Mouse (Mus musculus) intestine, postnatal 0 days (tissue): ENCODE measurements around the gene Igflr1. TPM values are rescaled to one million over a fixed set of nuclear protein-coding genes. Genes with fewer than 3 reads are reported as not detected.

Experiments used
- ATAC-seq: fragments of 200-750 bp; cut with Nextera tagmentation; 2 replicates; pipeline ENCODE4 v1.8.0; 2017; ENCODE audit warnings: mild to moderate bottlenecking, moderate TSS enrichment, moderate library complexity
- H3K27ac ChIP-seq: fragments of 300-500 bp; sonication (generic); 2 replicates; pipeline ENCODE4 v1.5.1; 2014; ENCODE audit warnings: mild to moderate bottlenecking, low read depth, low read length, moderate library complexity
- H3K27me3 ChIP-seq: fragments of 300-500 bp; sonication (generic); replicated peaks from 2 replicates; pipeline ENCODE4 v1.6.1; 2014; ENCODE audit warnings: low read length, mixed read lengths; ENCODE audit not compliant: control insufficient read depth, insufficient read depth
- H3K36me3 ChIP-seq: fragments of 300-500 bp; sonication (generic); 2 replicates; pipeline ENCODE4 v1.6.1; 2014; ENCODE audit warnings: mild to moderate bottlenecking, moderate library complexity; ENCODE audit not compliant: control insufficient read depth, insufficient read depth
- H3K4me1 ChIP-seq: fragments of 300-500 bp; sonication (generic); replicated peaks from 2 replicates; pipeline ENCODE4 v1.6.1; 2014; ENCODE audit warnings: antibody characterized with exemption, low read length, mixed read lengths; ENCODE audit not compliant: control insufficient read depth, insufficient read depth
- H3K4me2 ChIP-seq: fragments of 300-500 bp; sonication (generic); replicated peaks from 2 replicates; pipeline ENCODE4 v1.6.1; 2014; ENCODE audit warnings: low read depth, mild to moderate bottlenecking, moderate library complexity
- H3K4me3 ChIP-seq: fragments of 300-500 bp; sonication (generic); 2 replicates; pipeline ENCODE4 v1.5.1; 2014; ENCODE audit warnings: low read depth, low read length
- H3K9ac ChIP-seq: fragments of 300-500 bp; sonication (generic); 2 replicates; pipeline ENCODE4 v1.6.1; 2014; ENCODE audit warnings: mild to moderate bottlenecking, low read depth, low read length
- H3K9me3 ChIP-seq: fragments of 300-500 bp; sonication (generic); 2 replicates; pipeline ENCODE4 v1.6.1; 2016; ENCODE audit warnings: mixed run types; ENCODE audit not compliant: control insufficient read depth
- CTCF ChIP-seq: sonication (generic); IDR thresholded peaks from 2 replicates; pipeline ENCODE4 v1.5.1; 2016; ENCODE audit warnings: low read depth, mild to moderate bottlenecking, control low read depth, antibody characterized with exemption, moderate library complexity
- WGBS: fragments of 180-500 bp; shearing (Covaris S2); extraction: QIAGEN DNeasy Blood & Tissue Kit; methylation state at CpG from one replicate; pipeline ENCODE4 v1.1.7; 2014; 5-methylcytosine and 5-hydroxymethylcytosine counted together
- polyA plus RNA-seq: library from polyadenylated mRNA; unstranded; fragments of >200 nt; fragmentation: Nextera tagmentation; extraction: Ambion mirVana; gene quantifications from 2 replicates; pipeline ENCODE4 v1.2.1, GENCODE M21; 2015

Igflr1 gene
- polyA plus RNA-seq, 1 experiment from 2014 or later = 0.73 TPM

DNA sequence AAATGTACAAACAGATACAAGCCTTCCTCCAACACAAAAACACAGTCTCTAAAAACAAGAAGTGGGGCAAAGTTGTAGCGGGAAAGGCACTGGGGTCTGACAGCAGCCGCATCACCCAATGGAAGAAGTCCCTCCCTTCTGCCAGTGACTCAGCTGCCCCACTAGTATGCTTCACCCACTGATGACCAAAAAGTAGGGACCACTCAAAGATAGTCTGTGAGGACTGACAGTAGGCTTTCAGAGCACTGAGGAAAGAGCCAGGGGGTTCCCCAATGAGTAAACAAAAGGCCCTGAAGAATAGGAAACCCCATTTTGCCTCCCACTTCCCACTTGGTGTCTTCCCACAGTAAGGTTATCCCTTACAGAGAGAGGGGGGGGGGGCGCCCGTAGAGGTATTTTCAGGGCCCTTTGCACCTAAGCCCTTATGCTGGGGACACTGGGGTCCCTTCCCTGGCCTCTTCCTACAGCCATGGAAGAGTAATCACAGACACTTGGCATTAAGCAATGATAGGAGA, 29.3 kb downstream of the Igflr1 start:
- Histone ChIP-seq H3K27me3 (no peaks in the 10 kb centered on the region), H3K9me3 (no peaks in the 10 kb centered on the region), H3K36me3 (no peaks in the 10 kb centered on the region), H3K27ac (no peak overlapping the region), H3K4me2 (no peak overlapping the region), H3K4me3 (no peak overlapping the region), H3K4me1 (no peaks in the 10 kb centered on the region), H3K9ac (no peak overlapping the region)
- 72% methylated on average over 4 of the region's 4 CpGs for WGBS
- no peak for ATAC-seq
- TF ChIP-seq CTCF = no peak

DNA sequence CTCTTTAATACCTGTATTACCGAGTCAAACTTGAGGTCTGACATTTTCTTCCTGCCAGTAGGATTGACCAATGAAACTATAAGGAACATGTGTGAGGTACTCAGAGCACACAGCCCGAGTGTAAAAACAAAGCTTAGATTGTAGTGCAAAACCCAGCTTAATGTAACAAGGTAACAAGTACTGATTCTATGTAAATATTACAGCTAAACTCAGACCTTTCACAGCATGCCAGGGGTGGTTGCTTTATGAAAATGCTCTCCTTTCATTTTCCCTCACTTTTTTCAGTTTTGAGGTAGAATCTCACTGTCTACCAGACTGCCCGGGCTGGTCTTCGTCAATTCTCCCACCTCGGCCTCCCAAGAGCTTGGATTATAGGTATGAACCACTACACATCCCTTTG, 30.9 kb downstream of the Igflr1 start:
- no peak overlapping the region for H3K4me3 ChIP-seq
- no peak overlapping the region for H3K4me2 ChIP-seq
- H3K27me3 ChIP-seq = no peaks in the 10 kb centered on the region
- no peak for ATAC-seq
- H3K9ac ChIP-seq = no peak overlapping the region
- no peaks in the 10 kb centered on the region for H3K9me3 ChIP-seq
- no peak for TF ChIP-seq CTCF
- 77% methylated on average over 5 of the region's 5 CpGs for WGBS
- H3K4me1 ChIP-seq = no peaks in the 10 kb centered on the region
- no peak overlapping the region for H3K27ac ChIP-seq
- no peaks in the 10 kb centered on the region for H3K36me3 ChIP-seq

DNA sequence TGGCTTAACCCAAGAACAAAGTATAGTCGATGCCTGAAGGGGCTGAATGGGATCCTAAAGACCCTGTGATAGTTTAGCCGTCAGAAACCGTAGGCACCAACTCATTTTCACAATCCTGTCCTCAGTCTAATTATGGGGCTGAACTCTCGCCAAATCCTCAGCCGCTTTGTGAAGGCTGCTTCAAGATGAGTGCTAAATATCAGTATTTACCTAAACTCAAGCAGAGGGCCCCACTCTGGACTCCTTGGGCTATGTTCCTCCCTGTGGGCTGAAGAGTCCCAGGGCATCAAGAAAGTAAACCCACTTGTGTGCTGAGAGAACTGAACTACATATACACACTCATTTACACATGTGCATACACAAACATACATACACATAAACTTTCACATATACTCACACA, 31.6 kb downstream of the Igflr1 start:
- no peaks in the 10 kb centered on the region for H3K27me3 ChIP-seq
- H3K4me2 ChIP-seq = no peak overlapping the region
- no peak overlapping the region for H3K4me3 ChIP-seq
- WGBS = 79% methylated on average over 5 of the region's 5 CpGs
- H3K36me3 ChIP-seq = no peaks in the 10 kb centered on the region
- H3K9ac ChIP-seq = no peak overlapping the region
- no peak overlapping the region for H3K27ac ChIP-seq
- TF ChIP-seq CTCF = no peak
- ATAC-seq = no peak
- no peaks in the 10 kb centered on the region for H3K4me1 ChIP-seq
- no peaks in the 10 kb centered on the region for H3K9me3 ChIP-seq

DNA sequence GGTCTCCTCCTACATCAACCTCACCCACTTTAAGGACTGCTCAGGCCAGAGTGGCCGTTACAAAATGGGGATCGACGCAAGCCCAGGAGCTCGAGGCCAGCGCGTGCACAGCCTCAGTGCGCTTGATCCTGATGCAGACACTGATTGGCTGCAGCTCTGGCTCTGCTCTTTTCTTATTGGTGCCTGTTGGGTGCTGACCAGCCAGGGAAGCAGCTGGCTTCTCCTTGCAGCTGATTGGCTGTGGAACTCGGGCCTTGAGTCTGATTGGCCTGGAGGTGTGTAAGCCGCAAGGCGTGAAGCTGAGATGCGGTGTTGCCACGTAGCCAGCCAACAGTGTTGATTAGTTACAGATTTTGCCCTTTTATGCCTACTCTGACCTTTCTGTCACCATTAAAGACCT, 33.6 kb downstream of the Igflr1 start, which contains the start of gene Zbtb32:
Zbtb32 (minus strand) TSS at position 124 of the 400 bp plus-strand sequence.
- Histone ChIP-seq H3K4me3 (no peak within 1 kb of the TSS), H3K9me3 (no peaks in the 10 kb centered on the region), H3K4me1 (no peaks in the 10 kb centered on the region), H3K4me2 (peak within 1 kb of the TSS; percentile 44), H3K9ac (no peak within 1 kb of the TSS), H3K27ac (no peak within 1 kb of the TSS), H3K36me3 (no peaks in the 10 kb centered on the region), H3K27me3 (no peaks in the 10 kb centered on the region)
- ATAC-seq = no peak
- WGBS = 95% methylated on average over 12 of the region's 12 CpGs
- TF ChIP-seq CTCF = no peak

DNA sequence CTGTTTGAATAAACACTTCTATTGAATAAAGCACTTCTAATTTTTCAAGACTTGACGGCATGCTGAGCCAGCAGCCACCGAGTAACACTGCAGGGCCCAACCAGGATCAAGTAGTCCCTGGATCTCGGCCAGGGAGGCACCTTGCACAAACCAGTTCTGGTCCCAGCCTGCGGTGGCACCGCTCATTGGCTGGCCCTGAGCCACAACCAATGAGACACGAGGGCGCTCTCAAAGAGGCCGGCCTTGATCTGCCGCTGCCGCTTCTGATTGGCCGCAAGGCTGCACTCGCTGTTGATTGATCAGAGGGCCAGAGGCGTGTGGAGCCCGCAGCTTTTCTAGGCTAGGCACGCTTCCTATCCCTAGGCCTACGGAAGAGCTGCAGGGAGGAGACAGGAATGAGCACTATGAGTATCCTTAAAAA, 34.7 kb downstream of the Igflr1 start:
- WGBS = 1% methylated on average over 16 of the region's 16 CpGs
- TF ChIP-seq CTCF = no peak
- no peak overlapping the region for H3K9ac ChIP-seq
- no peaks in the 10 kb centered on the region for H3K36me3 ChIP-seq
- H3K27me3 ChIP-seq = no peaks in the 10 kb centered on the region
- H3K4me3 ChIP-seq = no peak overlapping the region
- H3K27ac ChIP-seq = no peak overlapping the region; the same call in 1 of the 2 replicates
- no peaks in the 10 kb centered on the region for H3K4me1 ChIP-seq
- peak; percentile 93 for ATAC-seq
- no peaks in the 10 kb centered on the region for H3K9me3 ChIP-seq
- H3K4me2 ChIP-seq = peak overlapping the region; percentile 44

DNA sequence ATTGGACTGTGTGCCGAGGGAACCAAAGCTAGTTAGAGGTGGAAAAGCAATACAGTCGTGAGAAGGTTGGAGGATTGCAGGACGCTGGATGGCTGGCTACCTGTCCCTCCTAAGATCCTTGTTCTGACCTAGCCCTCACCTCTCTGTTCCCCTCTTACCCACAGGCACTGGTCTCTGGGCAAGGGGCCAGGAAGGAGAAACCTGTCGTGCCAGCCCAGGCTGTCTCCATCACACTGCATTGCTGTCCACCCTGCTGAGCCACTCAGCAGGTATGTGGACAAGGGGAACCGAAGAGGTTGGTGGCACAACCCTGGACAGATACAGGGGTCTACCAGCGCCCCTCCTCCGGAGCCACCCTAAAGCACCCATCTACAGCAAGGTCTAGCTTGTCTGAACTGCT, 35.4 kb downstream of the Igflr1 start:
- no peaks in the 10 kb centered on the region for H3K9me3 ChIP-seq
- no peaks in the 10 kb centered on the region for H3K27me3 ChIP-seq
- no peaks in the 10 kb centered on the region for H3K4me1 ChIP-seq
- no peaks in the 10 kb centered on the region for H3K36me3 ChIP-seq
- WGBS = 63% methylated on average over 7 of the region's 7 CpGs
- H3K9ac ChIP-seq = no peak overlapping the region
- TF ChIP-seq CTCF = no peak
- peak overlapping the region; percentile 44; the same call in 1 of the 2 replicates for H3K4me2 ChIP-seq
- no peak overlapping the region for H3K4me3 ChIP-seq
- H3K27ac ChIP-seq = no peak overlapping the region; the same call in 1 of the 2 replicates
- ATAC-seq = no peak

DNA sequence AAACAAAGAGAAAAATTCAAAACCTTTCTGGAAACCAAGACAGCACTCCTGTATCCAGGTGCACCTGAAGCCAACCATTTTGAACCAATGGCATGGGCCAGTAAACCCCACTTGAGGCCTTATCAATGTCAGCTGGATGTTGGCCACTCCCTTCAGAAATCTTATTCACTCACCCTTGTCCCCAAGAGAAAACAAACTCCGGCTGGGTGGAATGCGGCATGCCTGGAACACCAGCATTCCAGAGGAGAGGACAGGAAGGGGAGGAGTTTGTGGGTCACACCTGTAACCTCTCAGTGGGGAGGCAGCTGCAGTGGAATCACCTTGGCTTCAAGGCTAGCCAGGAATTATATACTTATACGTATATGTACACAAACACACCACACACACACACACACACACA, 37.4 kb downstream of the Igflr1 start:
- Histone ChIP-seq H3K36me3 (no peaks in the 10 kb centered on the region), H3K27me3 (no peaks in the 10 kb centered on the region), H3K9me3 (no peaks in the 10 kb centered on the region), H3K4me2 (no peak overlapping the region), H3K9ac (no peak overlapping the region), H3K27ac (0 out of 2 replicates have a peak overlapping the region, but pooled peaks have one; percentile 28), H3K4me3 (no peak overlapping the region), H3K4me1 (no peaks in the 10 kb centered on the region)
- WGBS = 10% methylated on average over 3 of the region's 3 CpGs
- TF ChIP-seq CTCF = no peak
- ATAC-seq = peak; percentile 74
